Mouse (Mus musculus): ENCODE measurements around the gene Spns3.

DNA sequence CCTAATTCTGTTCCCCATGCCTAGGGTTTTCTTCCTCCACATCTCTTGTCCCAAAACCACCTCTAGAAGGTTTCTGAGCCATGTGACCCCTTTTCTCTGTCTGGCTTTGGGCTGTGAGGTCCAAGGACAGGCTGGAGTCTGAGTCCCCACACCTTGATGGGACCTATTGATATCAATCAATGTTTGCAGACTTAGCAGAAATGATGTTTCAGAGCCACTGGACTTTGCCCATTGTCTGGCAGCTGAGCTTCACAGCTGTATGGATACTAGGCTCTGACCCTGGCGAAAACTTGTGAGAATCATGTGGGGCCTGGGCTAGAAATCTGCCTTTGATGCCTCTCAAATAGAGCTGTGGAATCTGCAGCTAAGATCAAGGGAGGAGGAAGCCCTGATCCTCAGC lies 53.5 kb downstream of the Spns3 start:
- TF ChIP-seq USF1 (IDR thresholded peaks at IDR 0.05; ENCODE audit: low read depth) (no peak), MYOG (IDR thresholded peaks at IDR 0.05; ENCODE audit: control insufficient read depth in 1 of 3, insufficient read depth in 1 of 3, insufficient read length in 2 of 3, low read depth in 2 of 3) (no peak), TCF12 (IDR thresholded peaks at IDR 0.05; ENCODE audit: insufficient read depth, poor library complexity, severe bottlenecking) (no peak), MAX (IDR thresholded peaks at IDR 0.05; ENCODE audit: low read depth) (no peak), MYOD1 (IDR thresholded peaks at IDR 0.05; ENCODE audit: control insufficient read depth in 1 of 3, insufficient read length in 2 of 3, low read depth in 2 of 3) (no peak), POLR2A (IDR thresholded peaks at IDR 0.05; ENCODE audit: insufficient read length, low read depth) (no peak), TCF3 (IDR thresholded peaks at IDR 0.05; ENCODE audit: insufficient read length, low read depth) (no peak)

All from myocyte (in vitro differentiated cells).